Mouse (Mus musculus) T-helper 2 cell (primary cell): ENCODE results near the gene Cacna2d3.

ENCODE experiments used
- in situ Hi-C: fragments of 300-600 bp; cut with MboI, MseI; formaldehyde crosslinking; loops from one replicate; pipeline ENCODE4 v1.15.1; 2025; ENCODE audit warnings: high pct_unique_total_duplicates

The Cacna2d3 gene

GRCm38 (mm10) chr14:28948019-28948850 is 773.4 kb downstream of the Cacna2d3 start:
- in situ Hi-C loops: no loop called here

GRCm38 (mm10) chr14:28932746-28933293 is 788.8 kb downstream of the Cacna2d3 start:
- in situ Hi-C loops: no loop called here

GRCm38 (mm10) chr14:28923180-28923961 is 798.3 kb downstream of the Cacna2d3 start:
- in situ Hi-C loops: loop anchor here (5.0 kb wide), 1 partner anchor 336 kb away; no protein-coding TSS in a partner anchor

DNA sequence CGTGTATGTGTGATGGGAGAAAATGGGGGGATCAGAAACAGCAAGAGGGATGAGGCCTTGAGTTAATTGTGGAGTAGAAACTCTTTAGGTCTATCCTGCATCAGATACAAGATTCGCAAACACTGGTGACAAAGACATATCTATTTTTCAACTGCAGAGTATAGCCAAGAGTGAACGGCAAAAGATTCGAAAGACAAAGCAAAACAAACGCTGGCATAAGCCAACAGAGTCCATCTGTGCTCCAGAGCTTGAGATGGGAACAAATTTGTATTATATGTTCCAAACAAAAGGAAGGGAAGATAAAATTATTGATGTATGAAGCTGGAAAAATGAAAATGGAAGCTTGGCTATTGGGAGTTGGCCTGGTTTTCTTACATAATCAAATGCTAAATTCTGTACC is 802.8 kb downstream of the Cacna2d3 start:
- in situ Hi-C loops: no loop called here

DNA sequence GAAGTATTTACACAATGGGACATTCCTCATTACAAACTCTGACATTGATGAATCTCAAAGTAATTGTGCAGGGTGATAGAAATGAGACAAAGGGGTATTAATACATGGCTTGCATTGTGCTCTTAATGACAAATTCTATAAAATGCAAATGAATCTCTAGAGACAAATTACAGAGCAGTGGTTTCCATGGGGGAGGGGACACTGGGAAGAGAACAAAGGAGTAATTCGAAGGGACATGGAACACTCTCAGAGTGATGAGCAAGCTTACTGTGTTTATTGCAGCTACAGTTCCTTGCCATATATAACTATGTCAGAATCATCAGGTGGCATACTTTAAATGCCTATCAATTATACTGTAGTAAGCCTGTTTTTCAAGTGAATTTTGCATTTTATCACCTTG is 806.7 kb downstream of the Cacna2d3 start:
- in situ Hi-C loops: no loop called here

GRCm38 (mm10) chr14:28907659-28908058 is 814.0 kb downstream of the Cacna2d3 start:
- in situ Hi-C loops: no loop called here

DNA sequence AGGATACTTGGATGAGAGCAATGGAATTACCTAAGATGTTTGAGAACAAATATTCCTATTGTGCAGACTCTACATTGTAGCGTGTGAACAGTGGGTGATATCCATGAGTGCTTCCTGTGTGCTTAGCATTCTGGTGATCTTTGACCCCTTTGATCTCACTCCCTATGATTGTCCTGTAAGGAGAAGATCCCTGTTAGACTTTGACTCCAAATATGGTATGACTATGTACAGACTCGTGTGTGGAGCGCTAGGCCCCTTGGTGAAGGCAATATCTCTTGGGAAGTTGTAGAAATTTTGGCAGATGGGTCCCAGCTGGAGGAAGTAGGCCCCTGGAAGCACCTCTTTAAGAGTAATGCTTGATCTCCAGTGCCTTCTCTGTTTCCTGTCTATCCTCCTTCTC is 829.1 kb downstream of the Cacna2d3 start:
- in situ Hi-C loops: no loop called here

DNA sequence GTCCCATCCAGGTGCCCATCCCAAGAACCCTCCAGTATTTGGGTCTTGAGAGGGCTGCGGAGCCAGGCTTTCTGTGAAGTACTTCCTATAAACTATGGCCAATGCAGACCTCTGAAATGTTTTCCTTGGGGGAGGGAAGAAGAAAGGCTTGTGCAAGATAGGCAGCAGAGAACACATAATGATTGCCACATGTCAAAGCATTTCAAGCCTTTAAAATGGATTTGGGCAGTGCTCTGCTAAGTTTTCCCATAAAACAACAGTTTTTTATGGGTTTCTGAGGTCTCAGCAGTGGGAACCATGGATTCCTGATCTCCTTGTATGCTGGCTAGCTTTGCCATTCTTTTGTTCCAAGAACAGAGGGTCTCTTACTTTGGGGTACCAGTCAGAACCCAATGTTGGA is 834.3 kb downstream of the Cacna2d3 start:
- in situ Hi-C loops: no loop called here

DNA sequence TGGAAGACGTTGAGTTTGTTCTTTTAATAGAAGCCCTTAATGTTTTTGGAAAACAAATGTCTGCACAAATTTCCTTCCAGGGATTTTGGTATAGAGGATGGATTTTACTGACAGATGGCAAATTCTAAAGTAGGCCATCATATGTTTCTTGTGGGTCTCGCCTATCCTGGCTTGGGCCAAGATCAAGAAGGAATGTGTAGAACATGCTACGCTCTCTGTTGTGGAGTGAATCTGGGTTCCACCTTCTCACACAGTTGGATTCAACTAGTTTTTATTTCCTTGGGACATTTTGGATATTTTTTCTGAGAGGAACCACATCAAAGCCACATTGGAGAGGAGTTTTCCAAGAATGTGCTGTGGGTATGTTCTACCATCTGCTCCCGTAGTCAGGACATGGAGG is 835.0 kb downstream of the Cacna2d3 start:
- in situ Hi-C loops: no loop called here

DNA sequence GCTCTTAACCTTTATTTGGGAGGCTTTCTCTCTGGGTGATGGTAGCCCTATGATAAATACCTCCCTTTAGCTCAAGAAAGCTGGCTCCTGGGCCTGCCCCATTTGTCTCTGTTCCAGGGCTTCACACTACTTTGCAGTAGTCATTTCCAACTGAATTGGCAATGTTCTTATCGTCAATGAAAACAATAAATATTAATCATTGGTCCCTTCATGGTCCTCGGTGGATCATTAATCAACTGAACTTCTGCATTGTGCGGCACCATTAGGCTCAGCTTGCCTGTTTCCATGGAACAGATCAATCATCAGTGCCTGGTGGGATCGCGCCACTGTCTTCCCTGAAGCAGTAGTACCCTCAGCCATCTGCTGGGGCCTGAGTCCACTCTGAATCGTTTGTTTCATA is 850.7 kb downstream of the Cacna2d3 start:
- in situ Hi-C loops: no loop called here

DNA sequence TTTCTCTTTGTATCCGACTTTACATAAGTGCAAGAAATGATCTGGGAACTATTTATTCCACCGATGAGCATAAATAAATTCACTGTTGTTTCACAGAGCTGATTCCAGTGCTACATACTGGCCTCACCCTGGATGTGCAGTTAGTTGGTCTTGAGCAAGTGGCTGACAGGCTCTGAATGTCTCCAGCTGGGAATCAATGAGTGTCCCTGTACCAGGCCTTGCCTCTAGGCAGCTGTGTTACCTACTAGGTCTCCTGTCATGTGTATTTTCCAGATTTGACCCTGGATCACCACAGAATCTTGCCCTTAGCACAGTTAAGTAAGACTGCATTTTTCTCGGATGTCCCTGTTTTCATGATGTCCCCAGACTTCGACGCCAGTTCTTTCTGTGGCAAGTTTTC is 851.3 kb downstream of the Cacna2d3 start:
- in situ Hi-C loops: no loop called here

DNA sequence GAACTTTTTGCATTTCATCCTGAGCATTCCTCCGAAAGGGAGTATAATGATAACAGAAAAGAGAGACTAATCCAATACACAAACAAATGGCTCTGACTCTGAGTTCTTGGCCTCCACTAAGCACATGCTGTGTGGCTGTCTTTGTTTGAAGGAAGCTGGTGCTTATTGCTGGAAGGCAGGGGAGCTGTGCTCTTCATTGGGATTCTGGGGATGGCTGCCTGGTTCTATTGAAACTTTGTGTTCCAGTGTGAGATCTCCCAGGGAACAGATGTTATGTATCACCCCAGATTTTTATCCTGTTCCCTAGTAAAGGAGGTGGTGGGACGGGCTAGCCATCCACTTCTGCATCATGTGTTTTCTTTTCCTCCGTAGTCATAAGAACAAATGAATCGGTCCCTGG is 856.7 kb downstream of the Cacna2d3 start:
- in situ Hi-C loops: no loop called here

- in situ Hi-C loops: no loop called here
These were observed 860.5 kb downstream of the Cacna2d3 start for GRCm38 (mm10) chr14:28861142-28861541.
